Comparison of ENCODE assay signal across 8 mouse cellular contexts in genomic region chr13:3360503-3361490, GRCm38 (mm10).
DNase-seq lines count a peak whose midpoint lies in the region; ATAC-seq and TF ChIP-seq lines count a peak whose summit lies in the region.

No protein-coding gene starts in this region.

- no peak overlapping the region for H3K27ac ChIP-seq in embryonic facial prominence, embryonic 15.5 days (replicated peaks)
- no peak overlapping the region for H3K27ac ChIP-seq in hindbrain, postnatal 0 days
- H3K27ac ChIP-seq in limb, embryonic 15.5 days, result no peak overlapping the region
- no peak overlapping the region for H3K27ac ChIP-seq in midbrain, embryonic 13.5 days

- DNase-seq in CD4-positive, CD25-positive, alpha-beta regulatory T cell, adult 2 months (ENCODE audit: low read depth, low spot score), result peak; percentile 36
- DNase-seq in adrenal gland, postnatal 36 days, result peak; percentile 22 to 28
- peak; percentile 68 for DNase-seq in hindbrain, postnatal 0 days (ENCODE audit: low spot score)
- DNase-seq in testis, postnatal 10 days (ENCODE audit: low spot score), result peak; percentile 58

- peak; percentile 82 for TF ChIP-seq CTCF in hindbrain, postnatal 0 days (IDR thresholded peaks at IDR 0.05; ENCODE audit: low read depth)

- 1% methylated on average over 81 of the region's 82 CpGs for WGBS in embryonic facial prominence, embryonic 15.5 days
- 1% methylated on average over 81 of the region's 82 CpGs for WGBS in hindbrain, postnatal 0 days
- WGBS in limb, embryonic 15.5 days, result under 1% methylated on average over 82 of the region's 82 CpGs
- WGBS in midbrain, embryonic 13.5 days, result 1% methylated on average over 82 of the region's 82 CpGs

- peak overlapping the region; percentile 54 for H3K4me3 ChIP-seq in embryonic facial prominence, embryonic 15.5 days (replicated peaks)
- H3K4me3 ChIP-seq in hindbrain, postnatal 0 days (ENCODE audit: low read length), result peak overlapping the region; percentile 56
- H3K4me3 ChIP-seq in limb, embryonic 15.5 days, result peak overlapping the region; percentile 51
- peak overlapping the region; percentile 49 for H3K4me3 ChIP-seq in midbrain, embryonic 13.5 days (replicated peaks)

- no peaks in the 10 kb centered on the region for H3K9me3 ChIP-seq in embryonic facial prominence, embryonic 15.5 days (replicated peaks)
- H3K9me3 ChIP-seq in hindbrain, postnatal 0 days (ENCODE audit: low read length), result no peaks in the 10 kb centered on the region
- H3K9me3 ChIP-seq in limb, embryonic 15.5 days, result no peaks in the 10 kb centered on the region
- H3K9me3 ChIP-seq in midbrain, embryonic 13.5 days, result no peaks in the 10 kb centered on the region; the same call in 1 of the 2 replicates

- H3K36me3 ChIP-seq in embryonic facial prominence, embryonic 15.5 days, result no peaks in the 10 kb centered on the region
- no peaks in the 10 kb centered on the region for H3K36me3 ChIP-seq in hindbrain, postnatal 0 days (ENCODE audit: insufficient read depth, low read length)
- no peaks in the 10 kb centered on the region for H3K36me3 ChIP-seq in limb, embryonic 15.5 days
- no peaks in the 10 kb centered on the region for H3K36me3 ChIP-seq in midbrain, embryonic 13.5 days

- peak overlapping the region; percentile 99 for H3K4me2 ChIP-seq in embryonic facial prominence, embryonic 15.5 days (replicated peaks)
- H3K4me2 ChIP-seq in hindbrain, postnatal 0 days (ENCODE audit: low read depth, low read length), result peak overlapping the region; percentile 94
- H3K4me2 ChIP-seq in limb, embryonic 15.5 days, result peak overlapping the region; percentile 98
- peak overlapping the region; percentile 91 for H3K4me2 ChIP-seq in midbrain, embryonic 13.5 days (replicated peaks)

- peaks cover 39% of the 10 kb centered on the region for H3K27me3 ChIP-seq in embryonic facial prominence, embryonic 15.5 days
- peaks cover 23% of the 10 kb centered on the region for H3K27me3 ChIP-seq in hindbrain, postnatal 0 days (ENCODE audit: insufficient read depth, low read length)
- H3K27me3 ChIP-seq in limb, embryonic 15.5 days, result peaks cover 35% of the 10 kb centered on the region
- peaks cover 50% of the 10 kb centered on the region for H3K27me3 ChIP-seq in midbrain, embryonic 13.5 days

- ATAC-seq in CD4-positive, CD25-positive, alpha-beta regulatory T cell, adult 4 months, result no peak
- ATAC-seq in embryonic facial prominence, embryonic 15.5 days (ENCODE audit: insufficient number of reproducible peaks, low FRiP score, low TSS enrichment, low read depth), result peak; percentile 57; the same call in 1 of the 2 replicates
- peak; percentile 86 for ATAC-seq in hindbrain, postnatal 0 days
- ATAC-seq in limb, embryonic 15.5 days (ENCODE audit: insufficient number of reproducible peaks, low FRiP score, low TSS enrichment, low read depth), result peak; percentile 49; the same call in 1 of the 2 replicates
- peak; percentile 79 for ATAC-seq in midbrain, embryonic 13.5 days

- H3K9ac ChIP-seq in embryonic facial prominence, embryonic 15.5 days, result peak overlapping the region; percentile 23; the same call in 1 of the 2 replicates
- H3K9ac ChIP-seq in hindbrain, postnatal 0 days (replicated peaks; ENCODE audit: low read length), result no peak overlapping the region; the same call in 1 of the 2 replicates
- H3K9ac ChIP-seq in limb, embryonic 15.5 days, result 0 out of 2 replicates have a peak overlapping the region, but pooled peaks have one; percentile 26
- H3K9ac ChIP-seq in midbrain, embryonic 13.5 days (replicated peaks), result peak overlapping the region; percentile 66

- peaks cover 33% of the 10 kb centered on the region for H3K4me1 ChIP-seq in embryonic facial prominence, embryonic 15.5 days
- H3K4me1 ChIP-seq in hindbrain, postnatal 0 days (ENCODE audit: insufficient read depth, low read length), result peaks cover 5% of the 10 kb centered on the region; the same call in 1 of the 2 replicates
- H3K4me1 ChIP-seq in limb, embryonic 15.5 days, result peaks cover 29% of the 10 kb centered on the region
- peaks cover 33% of the 10 kb centered on the region for H3K4me1 ChIP-seq in midbrain, embryonic 13.5 days (replicated peaks)
